Mouse (Mus musculus): ENCODE data around the gene Tbc1d2b. TPM values are rescaled to one million over a fixed set of nuclear protein-coding genes. Genes with fewer than 3 reads are reported as not detected.

Gene Tbc1d2b
- total RNA-seq, 2 experiments from 2014 or later = 27.8 to 31.9 TPM

GRCm38 (mm10) chr9:90208655-90209054, 61.9 kb downstream of the Tbc1d2b start:
- DNase-seq (ENCODE audit: low spot score in 2 of 2) = no peak

- DNase-seq (ENCODE audit: low spot score in 2 of 2) = no peak
These were observed 62.8 kb downstream of the Tbc1d2b start for GRCm38 (mm10) chr9:90207808-90208207.

GRCm38 (mm10) chr9:90206500-90206899, 64.1 kb downstream of the Tbc1d2b start:
- DNase-seq (ENCODE audit: low spot score in 2 of 2) = peak; percentile 81 to 85

- no peak for DNase-seq (ENCODE audit: low spot score in 2 of 2)
These were observed 66.1 kb downstream of the Tbc1d2b start for GRCm38 (mm10) chr9:90204396-90204915.

- no peak for DNase-seq (ENCODE audit: low spot score in 2 of 2)
These were observed 67.4 kb downstream of the Tbc1d2b start for GRCm38 (mm10) chr9:90203233-90203632.

GRCm38 (mm10) chr9:90201541-90201940, 69.1 kb downstream of the Tbc1d2b start:
- no peak for DNase-seq (ENCODE audit: low spot score in 2 of 2)

GRCm38 (mm10) chr9:90201096-90201495, 69.5 kb downstream of the Tbc1d2b start:
- DNase-seq (ENCODE audit: low spot score in 2 of 2) = no peak

- DNase-seq (ENCODE audit: low spot score in 2 of 2) = no peak
These were observed 70.1 kb downstream of the Tbc1d2b start for GRCm38 (mm10) chr9:90200501-90200900.

- DNase-seq (ENCODE audit: low spot score in 2 of 2) = no peak
These were observed 71.0 kb downstream of the Tbc1d2b start for GRCm38 (mm10) chr9:90199611-90200010.

GRCm38 (mm10) chr9:90198531-90199449, 71.8 kb downstream of the Tbc1d2b start:
- peak; percentile 50 to 80 for DNase-seq (ENCODE audit: low spot score in 2 of 2)

- DNase-seq (ENCODE audit: low spot score in 2 of 2) = no peak
These were observed 72.7 kb downstream of the Tbc1d2b start for GRCm38 (mm10) chr9:90197866-90198383.

GRCm38 (mm10) chr9:90197116-90197665, 73.4 kb downstream of the Tbc1d2b start:
- no peak for DNase-seq (ENCODE audit: low spot score in 2 of 2)

- no peak for DNase-seq (ENCODE audit: low spot score in 2 of 2)
These were observed 74.3 kb downstream of the Tbc1d2b start for GRCm38 (mm10) chr9:90196262-90196661.

- DNase-seq (ENCODE audit: low spot score in 2 of 2) = no peak
These were observed 75.6 kb downstream of the Tbc1d2b start for GRCm38 (mm10) chr9:90195000-90195399.

GRCm38 (mm10) chr9:90189391-90189790, 81.2 kb downstream of the Tbc1d2b start:
- no peak for DNase-seq (ENCODE audit: low spot score in 2 of 2)

- no peak for DNase-seq (ENCODE audit: low spot score in 2 of 2)
These were observed 81.7 kb downstream of the Tbc1d2b start for GRCm38 (mm10) chr9:90188893-90189292.

- DNase-seq (ENCODE audit: low spot score in 2 of 2) = no peak
These were observed 85.2 kb downstream of the Tbc1d2b start for GRCm38 (mm10) chr9:90185356-90185910.

GRCm38 (mm10) chr9:90184116-90184515, 86.5 kb downstream of the Tbc1d2b start:
- peak in 1 of 2 experiments; percentile 59 for DNase-seq (ENCODE audit: low spot score in 2 of 2)

GRCm38 (mm10) chr9:90183550-90183949, 87.1 kb downstream of the Tbc1d2b start:
- DNase-seq (ENCODE audit: low spot score in 2 of 2) = no peak

GRCm38 (mm10) chr9:90182636-90183421, 87.8 kb downstream of the Tbc1d2b start:
- no peak for DNase-seq (ENCODE audit: low spot score in 2 of 2)
